Mouse (Mus musculus) left cerebral cortex, adult 11 months (tissue): ENCODE measurements at regions not wholly inside any gene's neighbourhood (a gene's known extent, or its start where the extent isn't known, plus 50 kb on each side); places are given as distances from the start of the nearest gene placed in this dataset.

ENCODE experiments used
- DNase-seq: peaks from one replicate; pipeline ENCODE4 v3.0.0; 2022; ENCODE audit warnings: low spot score

DNA sequence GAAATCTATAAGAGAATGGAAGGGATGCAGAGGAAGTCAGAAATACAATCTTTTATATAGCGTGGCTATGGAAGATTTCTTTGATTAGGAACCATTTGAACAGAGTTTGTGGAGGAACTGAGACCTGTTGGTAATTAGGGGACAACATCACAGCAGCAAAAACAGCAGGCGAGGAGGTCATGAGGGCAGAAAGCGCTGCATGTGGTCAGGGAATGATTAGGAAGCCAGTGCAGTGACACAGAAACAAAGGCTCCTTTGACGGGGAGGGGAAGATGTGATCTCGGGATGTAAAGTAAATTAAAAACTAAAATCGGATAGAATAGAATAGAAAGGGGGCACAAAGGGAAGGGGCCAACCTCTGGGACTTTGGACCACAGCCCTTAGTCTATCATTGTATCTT is 199.6 kb upstream of the Noct start:
- DNase-seq: no peak

DNA sequence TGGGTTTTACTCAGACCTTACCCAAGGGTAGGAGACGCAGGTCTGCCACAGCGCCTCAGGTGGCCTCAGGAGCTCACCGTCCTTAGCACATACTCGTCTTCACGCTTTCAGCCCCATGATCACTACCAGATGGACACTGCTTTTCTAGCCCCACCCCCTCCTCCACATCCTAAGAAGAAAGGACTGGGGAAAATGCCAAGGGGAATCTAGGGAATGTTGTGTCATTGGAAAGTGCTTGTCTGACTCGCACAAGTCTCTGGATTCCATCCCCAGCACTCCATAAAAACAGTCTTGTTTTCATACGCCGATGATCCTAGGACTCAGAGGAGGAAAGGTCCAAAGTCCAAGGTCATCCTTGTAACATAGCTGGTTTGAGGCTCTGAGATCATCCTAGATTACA is 192.4 kb upstream of the Noct start:
- DNase-seq: no peak

DNA sequence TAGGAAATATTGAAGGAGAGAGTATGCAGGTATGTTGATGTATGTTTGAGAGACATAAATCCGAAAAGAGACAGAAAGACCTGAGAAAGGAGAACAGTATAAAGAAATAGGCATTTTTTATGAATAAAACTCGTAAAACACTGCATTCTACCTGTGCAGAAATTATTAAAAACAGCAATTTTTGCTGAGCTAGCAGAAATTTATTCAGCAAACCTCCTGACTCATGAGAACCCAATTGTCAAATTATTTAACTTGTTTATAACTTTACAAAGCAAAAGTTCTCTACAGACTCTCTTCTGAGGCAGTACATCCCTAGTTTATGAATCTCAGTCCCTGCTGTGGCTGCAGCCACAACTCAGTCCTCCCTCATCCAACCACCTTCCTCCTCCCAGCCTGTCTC is 191.0 kb upstream of the Noct start:
- no peak for DNase-seq

DNA sequence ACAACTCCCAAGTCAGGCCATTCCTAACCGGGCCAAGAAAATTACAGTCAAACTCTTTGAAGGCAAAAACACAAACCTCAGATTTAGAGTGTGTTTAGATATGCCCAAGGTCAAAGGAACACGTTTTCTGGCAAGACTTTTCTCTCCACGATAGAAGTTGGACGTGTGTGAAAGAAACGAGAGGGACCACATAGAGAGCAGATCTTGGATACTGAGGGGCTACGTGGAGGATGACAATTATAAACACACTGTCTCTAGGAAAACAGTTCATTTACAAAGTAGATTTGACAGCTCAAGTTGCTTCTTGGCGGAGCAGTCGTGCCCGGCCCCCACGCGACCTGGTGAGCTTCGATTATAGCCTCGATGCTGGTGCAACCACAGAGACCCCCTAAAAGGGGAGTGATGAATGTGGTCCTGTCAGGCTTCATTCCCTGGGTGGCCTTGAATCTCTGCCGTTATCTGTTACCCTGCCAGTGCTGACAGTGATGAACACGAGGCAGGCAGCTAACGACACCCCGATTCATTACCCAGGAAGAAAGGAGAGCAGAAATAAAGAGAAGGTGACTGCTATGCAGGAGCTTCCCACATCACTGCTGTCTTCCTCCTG is 187.4 kb upstream of the Noct start:
- no peak for DNase-seq

DNA sequence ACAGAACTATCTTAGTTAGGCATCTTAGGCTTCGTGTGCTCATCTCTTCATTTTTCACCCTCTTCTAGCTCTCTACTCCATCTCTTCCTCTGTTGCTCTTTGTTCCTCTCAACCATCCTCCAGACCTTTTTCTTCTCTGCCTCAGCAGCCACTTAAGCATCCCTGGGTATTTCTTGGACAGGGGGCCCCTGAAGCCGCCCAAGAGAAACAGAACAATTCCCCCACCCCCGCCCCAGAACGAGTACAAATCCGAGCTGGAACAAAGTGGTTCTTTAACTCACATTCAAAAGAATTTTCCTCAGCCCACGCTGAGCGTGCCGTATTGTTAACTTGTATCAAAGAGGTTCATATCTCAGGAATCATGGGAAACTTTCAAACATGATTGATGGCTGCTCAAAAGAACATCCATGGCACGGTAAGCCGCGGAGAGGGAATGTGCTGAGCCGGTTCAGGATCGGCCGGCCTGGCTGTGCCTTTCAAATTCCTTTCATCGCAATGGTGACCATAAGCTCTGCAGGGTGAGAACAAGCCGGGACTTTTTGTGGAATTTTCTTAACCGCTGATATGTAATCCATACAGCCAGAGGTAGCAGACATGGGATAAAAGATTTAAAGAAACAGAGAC is 181.9 kb upstream of the Noct start:
- DNase-seq: no peak

DNA sequence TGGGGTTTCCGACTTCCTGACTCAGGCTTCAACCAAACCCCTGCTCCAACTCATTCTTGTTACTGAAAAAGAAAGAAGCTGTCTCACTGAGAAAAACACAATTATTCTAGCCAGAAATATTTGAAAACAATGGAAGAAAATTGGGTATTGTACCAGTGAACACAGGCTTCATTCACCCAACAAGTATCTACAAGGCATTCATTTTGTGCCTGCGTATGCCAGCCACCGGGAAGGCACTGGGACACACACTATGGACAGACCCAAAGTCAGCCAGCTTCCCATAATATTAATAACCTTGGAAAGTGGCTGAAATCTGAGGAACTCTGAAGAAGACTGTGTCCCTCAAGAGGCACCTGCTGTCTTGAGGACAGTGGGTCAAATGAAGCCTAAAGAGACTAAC is 175.5 kb upstream of the Noct start:
- no peak for DNase-seq

DNA sequence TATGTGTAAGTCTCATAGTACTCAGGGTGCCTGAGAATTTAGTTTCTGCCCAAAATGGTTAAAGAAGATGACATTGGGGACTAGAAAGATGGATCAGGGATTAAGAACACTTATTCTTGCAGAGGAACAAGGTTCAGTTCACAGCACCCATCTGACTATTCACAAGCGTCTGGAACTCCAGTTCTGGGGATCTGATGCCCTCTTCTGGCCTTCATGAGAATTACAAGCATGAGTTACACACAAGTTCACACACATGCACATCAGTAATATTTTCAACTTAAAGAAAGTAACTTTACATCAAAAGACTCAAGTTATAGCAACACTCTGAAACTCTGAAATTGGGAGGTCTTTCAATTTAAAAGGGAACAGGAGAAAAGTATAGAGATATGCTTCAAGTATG is 174.1 kb upstream of the Noct start:
- DNase-seq: no peak

DNA sequence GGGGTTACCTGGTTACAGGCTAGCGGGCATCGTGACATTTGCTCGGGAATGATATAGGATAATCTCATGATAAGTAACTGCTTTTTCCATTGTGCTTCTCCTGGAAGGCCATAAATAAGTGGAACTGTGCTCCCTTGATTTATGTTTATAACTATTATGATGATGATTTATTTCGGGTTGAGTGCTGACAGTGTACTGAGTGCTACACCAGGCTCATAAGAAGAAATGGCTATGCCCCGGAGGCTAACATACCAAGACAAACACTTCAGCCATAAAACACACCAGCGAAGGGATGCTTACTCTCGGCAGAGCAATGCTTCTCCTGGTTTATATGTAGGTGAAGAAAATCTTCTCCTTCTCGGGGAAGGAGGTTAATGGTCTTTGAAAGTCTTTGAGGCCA is 169.2 kb upstream of the Noct start:
- DNase-seq: no peak

DNA sequence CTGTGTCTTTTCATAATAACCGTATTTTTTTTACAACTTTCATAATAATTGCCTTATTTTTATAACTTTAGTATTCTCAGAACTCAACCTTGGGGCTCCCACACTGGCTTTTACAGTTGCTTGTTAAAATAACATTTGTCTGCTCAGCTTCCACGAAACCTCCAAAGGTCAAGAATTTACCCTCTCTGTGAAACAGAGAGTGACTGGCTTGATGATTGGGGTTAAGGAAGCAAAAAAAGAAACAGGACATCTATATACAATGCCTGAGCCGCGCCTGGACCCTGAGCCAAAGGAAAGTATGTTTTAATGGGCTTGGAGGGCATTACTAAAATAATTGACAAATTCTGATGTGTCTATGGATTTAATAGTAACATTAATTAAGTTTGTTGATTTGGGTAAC is 160.0 kb upstream of the Noct start:
- no peak for DNase-seq

DNA sequence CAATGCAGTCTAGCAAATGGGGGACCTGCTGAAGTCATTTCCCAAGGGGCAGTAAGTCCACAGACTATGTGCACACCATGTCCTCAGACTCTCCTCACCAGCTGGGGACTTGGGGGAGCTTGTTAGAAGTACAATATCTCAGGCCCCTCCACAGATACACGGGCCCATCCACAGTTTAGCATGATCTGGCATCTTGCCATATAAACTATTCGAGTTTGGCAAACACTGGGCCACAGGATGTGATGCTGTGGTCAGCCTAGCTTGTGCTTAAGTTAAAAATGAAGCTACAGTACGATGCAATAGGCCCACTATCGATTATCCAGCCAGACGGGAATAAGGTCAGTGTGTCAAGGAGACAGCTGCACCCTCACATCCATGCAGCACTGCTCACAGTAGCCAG is 157.9 kb upstream of the Noct start:
- DNase-seq: no peak

DNA sequence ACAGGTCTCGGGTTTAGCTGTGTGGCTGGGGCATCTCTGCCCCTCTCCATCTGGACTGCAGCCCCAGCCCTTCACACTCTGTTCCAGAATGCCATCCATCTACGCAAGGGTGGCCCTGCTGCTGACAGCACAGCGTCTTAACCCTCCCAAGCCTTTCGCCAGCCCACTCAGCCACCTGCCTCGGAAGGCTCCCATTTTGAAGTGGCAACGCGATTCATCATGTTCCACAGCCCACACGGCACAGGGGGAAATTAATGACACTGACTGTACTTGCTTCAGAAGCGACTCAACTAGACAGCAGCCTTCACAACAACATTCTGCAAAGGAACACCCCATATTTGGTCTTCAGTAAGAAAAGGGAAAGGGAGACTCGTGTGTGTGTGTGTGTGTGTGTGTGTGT is 151.8 kb upstream of the Noct start:
- DNase-seq: no peak

DNA sequence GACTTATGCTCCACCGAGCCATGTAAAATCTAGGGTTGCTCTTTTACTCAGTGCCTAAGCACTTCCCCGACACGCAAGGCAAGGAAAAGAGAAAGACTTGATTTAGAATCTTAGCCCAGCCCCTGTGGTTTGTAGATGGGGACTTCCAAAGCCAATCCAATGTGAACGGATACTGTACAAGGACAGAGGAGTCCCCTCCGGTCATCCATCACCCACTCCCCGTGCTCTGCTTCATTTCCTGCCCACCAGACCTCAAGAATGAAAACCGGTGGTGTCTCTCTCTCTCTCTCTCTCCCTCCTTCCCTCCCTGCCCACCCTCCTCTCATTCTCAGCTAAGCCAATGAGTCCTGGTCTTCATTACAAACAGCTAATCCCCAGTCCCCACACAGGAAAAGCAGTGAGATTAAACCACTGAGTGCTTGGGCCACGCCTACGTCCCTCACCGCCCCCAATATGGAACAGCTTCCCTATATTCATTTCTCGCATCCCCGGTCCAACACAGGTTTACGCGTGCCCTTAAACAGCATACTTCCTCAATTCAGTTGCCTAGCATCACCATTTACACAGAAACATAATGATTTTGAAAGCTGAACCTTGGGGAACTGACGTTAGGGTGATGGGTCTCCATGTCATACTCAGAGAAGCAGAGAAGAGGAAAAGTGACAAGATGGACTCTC is 151.1 kb upstream of the Noct start:
- no peak for DNase-seq

DNA sequence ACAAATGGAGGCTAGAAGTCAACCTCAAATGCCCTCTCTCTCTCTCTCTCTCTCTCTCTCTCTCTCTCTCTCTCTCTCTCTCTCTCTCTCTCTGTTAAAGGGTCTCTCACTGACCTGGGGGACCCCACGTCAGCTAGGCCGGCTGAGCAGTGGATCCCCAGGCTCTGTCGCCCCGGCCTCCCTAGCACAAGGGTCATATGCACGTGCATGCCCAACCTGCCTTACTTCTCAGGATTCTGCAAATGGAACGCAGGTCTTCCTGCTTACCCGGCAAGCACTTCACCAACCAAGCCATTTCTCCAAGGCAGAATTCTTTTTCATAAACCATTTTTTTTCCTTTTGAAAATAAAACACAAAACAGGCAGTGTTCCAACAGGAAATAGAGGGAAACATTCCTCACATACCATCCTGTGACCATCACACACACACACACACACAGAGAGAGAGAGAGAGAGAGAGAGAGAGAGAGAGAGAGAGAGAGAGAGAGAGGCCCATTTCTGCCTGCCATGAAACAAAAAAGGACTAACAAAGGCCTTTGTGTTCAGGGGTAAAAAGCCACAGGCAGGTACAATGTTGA is 150.4 kb upstream of the Noct start:
- DNase-seq: no peak

DNA sequence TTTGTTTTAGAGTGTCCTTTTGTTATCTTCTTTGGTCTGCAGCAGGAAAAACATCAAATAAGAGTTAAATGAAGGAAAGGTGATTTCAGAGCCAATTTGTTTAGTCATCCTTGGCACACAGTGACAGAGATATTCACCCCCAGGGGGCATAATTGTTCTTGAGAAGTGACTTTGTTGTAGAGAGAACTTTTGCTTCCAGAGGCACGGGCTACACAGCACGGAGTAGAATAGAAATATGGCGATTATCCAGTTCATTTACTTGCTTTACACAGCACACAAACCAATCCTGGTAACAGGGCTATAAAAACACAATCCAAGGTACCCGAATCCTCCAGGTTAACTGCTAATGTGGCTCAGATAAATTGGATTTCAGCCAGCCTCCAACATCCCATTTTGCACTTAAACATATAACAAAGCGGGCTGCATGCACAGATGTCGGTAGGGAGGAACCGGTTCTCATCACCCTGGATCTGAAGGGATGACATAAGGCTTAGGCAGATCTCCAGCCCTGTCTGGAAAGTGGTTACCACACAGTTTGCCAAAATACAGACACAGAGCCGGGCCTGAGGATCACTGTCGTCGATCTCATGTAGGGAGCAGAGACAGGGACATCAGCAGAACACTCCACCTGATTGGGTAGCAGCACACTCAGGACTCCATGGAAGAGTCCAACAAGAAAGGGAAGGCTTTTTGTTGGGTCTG is 148.9 kb upstream of the Noct start:
- no peak for DNase-seq

DNA sequence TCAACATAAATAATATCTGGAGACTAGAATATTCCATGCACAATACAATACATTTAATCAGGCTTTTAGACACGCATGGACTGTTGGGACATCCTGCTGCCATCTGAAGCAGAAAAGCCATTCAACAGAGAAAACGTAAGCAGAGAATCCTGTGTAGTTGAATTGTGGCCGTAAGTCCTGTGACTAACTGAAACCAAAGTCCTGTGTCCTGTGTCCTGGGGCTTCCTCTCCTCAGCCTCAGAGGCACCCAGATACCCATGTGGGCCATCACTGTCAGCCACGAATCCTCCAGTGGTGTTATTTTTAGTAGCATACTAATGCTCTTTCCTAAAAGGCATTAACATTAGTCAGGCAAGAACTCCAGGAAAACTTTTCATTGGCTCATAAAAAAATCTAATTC is 145.8 kb upstream of the Noct start:
- no peak for DNase-seq

DNA sequence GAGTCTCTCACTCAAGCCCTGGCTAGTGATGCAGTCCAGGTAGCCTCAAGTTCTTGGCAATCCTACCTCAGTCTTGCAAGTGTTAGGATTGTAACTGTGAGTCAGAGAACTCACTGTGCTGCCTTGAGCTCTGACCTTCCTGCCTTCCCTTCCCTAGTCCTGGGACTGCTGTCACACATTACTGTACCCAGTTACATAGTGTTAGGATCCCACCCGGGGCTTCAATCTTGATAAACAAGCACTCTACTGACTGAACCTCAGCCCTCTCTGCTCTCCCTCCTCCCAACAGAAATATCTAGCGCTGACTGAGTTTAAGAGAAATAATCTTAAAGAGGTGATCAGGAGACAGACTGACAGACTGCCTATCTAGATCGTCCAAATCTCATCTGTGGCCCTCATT is 143.8 kb upstream of the Noct start:
- DNase-seq: no peak

DNA sequence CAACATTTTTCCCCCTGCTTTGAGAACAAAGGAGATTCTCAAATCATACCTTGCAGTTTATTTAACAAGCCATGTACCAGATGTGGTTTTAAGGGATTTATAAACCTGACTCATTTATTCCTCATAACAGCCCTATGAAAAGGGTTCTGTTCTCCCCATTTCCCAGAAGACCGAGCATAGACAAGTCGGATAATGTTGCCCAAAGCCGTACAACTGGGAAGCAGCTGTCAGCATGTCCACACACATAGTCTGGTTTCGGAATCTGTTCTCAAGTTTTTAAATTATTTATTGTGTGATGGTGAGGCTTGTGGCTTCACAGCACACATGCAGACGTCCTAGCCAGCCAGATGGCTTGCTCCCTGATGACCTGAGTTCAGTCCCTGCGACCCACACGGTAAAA is 143.4 kb upstream of the Noct start:
- DNase-seq: no peak

DNA sequence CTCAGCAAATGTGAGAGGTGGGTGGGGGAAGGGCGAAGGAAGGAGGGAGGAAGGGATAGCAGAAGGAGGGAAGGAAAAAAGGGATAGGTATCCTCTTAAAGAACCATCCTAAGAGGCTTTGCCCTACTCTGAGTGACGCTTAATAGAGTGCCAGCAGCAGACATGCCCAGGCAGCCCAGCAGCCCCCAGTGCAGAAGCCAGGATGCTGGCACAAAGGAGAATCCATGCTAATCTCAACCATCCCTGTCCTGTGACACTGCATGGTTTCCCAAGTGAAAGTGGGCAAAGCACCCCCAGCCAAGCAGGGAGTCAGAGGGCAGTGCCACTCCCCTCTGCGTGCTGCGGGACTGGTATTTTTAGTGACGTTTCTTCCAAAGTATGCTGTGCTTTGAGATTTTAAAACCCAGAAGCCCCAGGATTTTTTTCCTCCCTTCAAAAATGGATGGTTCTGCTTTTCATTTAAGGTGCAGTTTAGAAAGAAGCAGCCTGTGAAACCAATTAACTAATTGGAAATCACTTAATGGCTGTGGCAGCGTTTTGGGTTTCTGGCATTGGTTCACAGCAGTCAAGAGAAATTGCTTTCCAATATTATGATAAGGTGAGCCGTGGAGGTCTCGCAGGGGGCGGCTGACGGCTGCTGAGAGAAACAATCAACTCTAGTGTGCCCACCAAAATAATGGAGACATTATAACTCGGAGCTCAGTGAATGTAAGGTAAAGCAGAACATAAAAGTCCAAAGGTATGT is 141.2 kb upstream of the Noct start:
- no peak for DNase-seq

DNA sequence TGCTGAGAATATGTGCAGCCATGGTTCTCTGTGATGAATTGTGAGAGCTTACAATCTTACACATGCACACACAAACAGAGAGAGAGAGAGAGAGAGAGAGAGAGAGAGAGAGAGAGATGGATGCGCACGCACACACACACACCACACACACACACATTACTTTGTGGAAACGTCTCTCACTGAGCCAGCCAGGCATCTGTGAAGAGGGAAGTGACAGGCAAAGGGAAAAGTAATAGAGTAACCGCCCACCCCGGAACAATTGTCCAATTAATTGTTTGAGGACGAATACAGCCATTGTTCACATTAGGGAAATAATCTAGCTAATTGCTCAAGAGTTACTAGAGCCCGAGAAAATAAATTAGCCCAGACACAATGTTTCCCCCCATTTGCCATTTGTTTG is 140.7 kb upstream of the Noct start:
- DNase-seq: no peak

DNA sequence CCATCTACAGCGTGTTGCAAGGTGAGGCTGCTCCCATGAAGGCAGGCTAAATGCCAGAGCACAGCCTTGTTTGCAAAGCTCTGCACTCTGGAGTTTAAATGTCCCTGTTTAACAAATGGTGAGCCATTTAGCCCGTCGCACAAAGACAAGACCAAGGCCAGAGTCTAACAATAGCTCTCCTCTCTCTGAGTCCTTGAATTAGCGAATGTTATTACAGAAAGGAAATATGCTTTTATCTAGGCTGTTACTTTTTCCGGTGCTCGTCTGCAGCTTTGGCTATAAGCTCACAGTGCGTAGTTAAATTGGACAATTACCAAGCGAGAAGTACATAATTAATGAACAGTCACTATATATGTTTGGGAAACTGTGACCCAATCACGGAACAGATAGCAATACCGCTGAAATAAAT is 137.8 kb upstream of the Noct start:
- no peak for DNase-seq

DNA sequence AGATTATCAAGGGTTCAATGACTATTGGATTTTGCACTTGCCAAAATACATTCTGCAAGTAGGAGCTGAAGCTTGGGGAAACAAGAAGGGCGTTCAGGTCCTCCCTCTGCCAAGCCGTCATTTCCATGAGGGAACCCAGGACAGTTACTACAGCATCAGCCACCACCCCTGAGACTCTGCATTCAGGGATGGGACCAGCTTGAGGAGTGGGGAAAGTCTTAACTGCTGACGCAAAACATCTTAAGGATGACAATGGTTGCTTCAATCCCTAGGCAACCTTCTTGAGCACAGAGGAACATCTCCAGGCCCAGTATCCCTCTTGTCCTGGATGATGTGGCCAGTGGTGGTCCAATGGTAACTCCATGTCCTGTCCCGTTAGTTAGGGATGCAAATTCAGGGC is 137.2 kb upstream of the Noct start:
- DNase-seq: no peak

DNA sequence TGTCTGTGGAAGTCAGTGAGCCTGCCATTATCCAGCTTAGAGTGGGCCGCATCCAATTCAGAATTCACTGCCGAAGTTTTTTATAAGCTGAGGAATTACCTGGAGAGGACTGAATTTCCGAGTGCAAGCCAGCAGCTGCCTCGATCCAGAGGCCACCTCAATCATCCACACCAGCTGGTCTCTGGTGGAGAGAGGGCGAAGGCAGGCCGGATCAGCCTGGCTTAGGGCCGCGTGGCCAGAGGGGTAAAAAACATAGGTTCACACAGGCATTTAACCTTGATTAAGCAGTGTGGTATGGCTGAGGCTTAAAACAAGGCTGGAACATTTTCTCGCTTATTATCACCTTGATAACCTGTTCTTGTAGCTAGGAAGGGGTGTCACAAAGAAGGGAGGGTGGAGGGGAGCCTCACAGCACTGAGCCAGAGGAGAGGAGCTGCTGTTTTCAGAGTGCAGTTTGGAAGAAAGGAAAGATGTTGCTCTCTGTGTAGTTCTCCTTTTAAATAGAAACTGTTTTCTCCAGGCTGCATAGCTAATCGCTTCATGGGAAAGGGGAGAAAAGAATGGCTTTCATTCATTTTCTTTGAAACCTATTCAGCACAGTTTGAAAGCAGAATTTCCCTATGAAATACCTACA is 135.1 kb upstream of the Noct start:
- DNase-seq: no peak
